8 mouse cellular contexts compared by ENCODE assay signal in genomic region chr14:62555309-62555829, GRCm38 (mm10). TPM values are rescaled to one million over a fixed set of nuclear protein-coding genes. Genes with fewer than 3 reads are reported as not detected.
DNase-seq lines count a peak whose midpoint lies in the region; ATAC-seq and TF ChIP-seq lines count a peak whose summit lies in the region.

TSS of gene Fam124a (plus strand) at chr14:62555737.

- WGBS in heart, embryonic 11.5 days (ENCODE audit: insufficient replicate concordance) = under 1% methylated on average over 50 of the region's 51 CpGs
- WGBS in kidney, embryonic 14.5 days = under 1% methylated on average over 50 of the region's 51 CpGs
- under 1% methylated on average over 51 of the region's 51 CpGs for WGBS in limb, embryonic 14.5 days
- WGBS in midbrain, embryonic 15.5 days = 0% methylated on average over 51 of the region's 51 CpGs

- peaks cover 15% of the 10 kb centered on the region for H3K27me3 ChIP-seq in heart, embryonic 11.5 days (ENCODE audit: control insufficient read depth, insufficient read depth, low read length)
- no peaks in the 10 kb centered on the region; the same call in 1 of the 2 replicates for H3K27me3 ChIP-seq in kidney, embryonic 14.5 days (ENCODE audit: control insufficient read depth, insufficient read depth, low read length)
- H3K27me3 ChIP-seq in limb, embryonic 14.5 days (ENCODE audit: control insufficient read depth, insufficient read depth, low read length) = peaks cover 25% of the 10 kb centered on the region
- no peaks in the 10 kb centered on the region for H3K27me3 ChIP-seq in midbrain, embryonic 15.5 days (replicated peaks)

- H3K4me3 ChIP-seq in embryonic fibroblast, embryonic 13.5 days (ENCODE audit: insufficient read depth, low read length) = peak within 1 kb of the TSS; percentile 56
- peak within 1 kb of the TSS; percentile 58 for H3K4me3 ChIP-seq in heart, embryonic 11.5 days (ENCODE audit: low read depth, low read length)
- peak within 1 kb of the TSS; percentile 74 for H3K4me3 ChIP-seq in kidney, embryonic 14.5 days (ENCODE audit: low read length)
- H3K4me3 ChIP-seq in limb, embryonic 14.5 days (replicated peaks; ENCODE audit: low read length) = peak within 1 kb of the TSS; percentile 62
- peak within 1 kb of the TSS; percentile 83 for H3K4me3 ChIP-seq in midbrain, embryonic 15.5 days

- peak; percentile 36 to 39 for DNase-seq in B cell, adult 2 months
- DNase-seq in brain, embryonic 14.5 days (ENCODE audit: low read depth) = peak; percentile 95
- peak; percentile 72 for DNase-seq in limb, embryonic 14.5 days (ENCODE audit: low spot score)
- peak; percentile 22 to 67 for DNase-seq in spleen, postnatal 4 days (ENCODE audit: low spot score in 2 of 2)

- TF ChIP-seq CTCF in brain, embryonic 14.5 days (IDR thresholded peaks at IDR 0.05; ENCODE audit: borderline replicate concordance, extremely low read depth, insufficient read depth, insufficient read length) = peak; percentile 52
- no peak for TF ChIP-seq CTCF in embryonic fibroblast, embryonic 13.5 days (IDR thresholded peaks at IDR 0.05; ENCODE audit: borderline replicate concordance, insufficient read depth, low read length)

- no peak within 1 kb of the TSS for H3K27ac ChIP-seq in embryonic fibroblast, embryonic 13.5 days (ENCODE audit: insufficient read depth, low read length)
- H3K27ac ChIP-seq in heart, embryonic 11.5 days (ENCODE audit: low read depth, low read length) = no peak within 1 kb of the TSS
- H3K27ac ChIP-seq in kidney, embryonic 14.5 days (ENCODE audit: low read depth, low read length) = no peak within 1 kb of the TSS
- H3K27ac ChIP-seq in limb, embryonic 14.5 days (replicated peaks; ENCODE audit: low read depth, low read length) = no peak within 1 kb of the TSS
- peak within 1 kb of the TSS; percentile 79 for H3K27ac ChIP-seq in midbrain, embryonic 15.5 days

- peak within 1 kb of the TSS; percentile 70 for H3K9ac ChIP-seq in heart, embryonic 11.5 days (ENCODE audit: low read depth, low read length)
- H3K9ac ChIP-seq in kidney, embryonic 14.5 days (ENCODE audit: low read depth, low read length) = peak within 1 kb of the TSS; percentile 70
- peak within 1 kb of the TSS; percentile 72 for H3K9ac ChIP-seq in limb, embryonic 14.5 days (ENCODE audit: low read depth, low read length, severe bottlenecking)
- H3K9ac ChIP-seq in midbrain, embryonic 15.5 days = peak within 1 kb of the TSS; percentile 74

- H3K9me3 ChIP-seq in heart, embryonic 11.5 days (replicated peaks; ENCODE audit: control insufficient read depth, low read length) = no peaks in the 10 kb centered on the region
- H3K9me3 ChIP-seq in kidney, embryonic 14.5 days (ENCODE audit: control insufficient read depth, low read length) = no peaks in the 10 kb centered on the region
- H3K9me3 ChIP-seq in limb, embryonic 14.5 days (ENCODE audit: control insufficient read depth, low read length) = no peaks in the 10 kb centered on the region
- H3K9me3 ChIP-seq in midbrain, embryonic 15.5 days = no peaks in the 10 kb centered on the region

- H3K4me2 ChIP-seq in heart, embryonic 11.5 days = peak within 1 kb of the TSS; percentile 94
- H3K4me2 ChIP-seq in kidney, embryonic 14.5 days (replicated peaks; ENCODE audit: low read depth, low read length) = peak within 1 kb of the TSS; percentile 97
- peak within 1 kb of the TSS; percentile 97 for H3K4me2 ChIP-seq in limb, embryonic 14.5 days (replicated peaks; ENCODE audit: low read depth, low read length, severe bottlenecking)
- H3K4me2 ChIP-seq in midbrain, embryonic 15.5 days = peak within 1 kb of the TSS; percentile 90

- H3K36me3 ChIP-seq in heart, embryonic 11.5 days (ENCODE audit: control insufficient read depth, insufficient read depth, low read length) = no peaks in the 10 kb centered on the region
- H3K36me3 ChIP-seq in kidney, embryonic 14.5 days (ENCODE audit: control insufficient read depth, insufficient read depth, low read length) = no peaks in the 10 kb centered on the region
- no peaks in the 10 kb centered on the region for H3K36me3 ChIP-seq in limb, embryonic 14.5 days (ENCODE audit: control insufficient read depth, insufficient read depth, low read length)
- no peaks in the 10 kb centered on the region for H3K36me3 ChIP-seq in midbrain, embryonic 15.5 days (replicated peaks)

- no peaks in the 10 kb centered on the region; the same call in 1 of the 2 replicates for H3K4me1 ChIP-seq in embryonic fibroblast, embryonic 13.5 days (ENCODE audit: control insufficient read depth, insufficient read depth, low read length)
- peaks cover 7% of the 10 kb centered on the region; the same call in 1 of the 2 replicates for H3K4me1 ChIP-seq in heart, embryonic 11.5 days (ENCODE audit: control insufficient read depth, insufficient read depth, low read length)
- no peaks in the 10 kb centered on the region; the same call in 1 of the 2 replicates for H3K4me1 ChIP-seq in kidney, embryonic 14.5 days (ENCODE audit: control insufficient read depth, insufficient read depth, low read length)
- no peaks in the 10 kb centered on the region for H3K4me1 ChIP-seq in limb, embryonic 14.5 days (ENCODE audit: control insufficient read depth, insufficient read depth, low read length)
- H3K4me1 ChIP-seq in midbrain, embryonic 15.5 days = peaks cover 30% of the 10 kb centered on the region

- ATAC-seq in heart, embryonic 11.5 days (replicated peaks; ENCODE audit: insufficient number of reproducible peaks, low FRiP score, low TSS enrichment) = peak; percentile 77
- peak; percentile 88 for ATAC-seq in kidney, embryonic 14.5 days (ENCODE audit: low FRiP score, low TSS enrichment)
- ATAC-seq in limb, embryonic 14.5 days (ENCODE audit: low FRiP score, low read depth) = peak; percentile 91
- ATAC-seq in midbrain, embryonic 15.5 days (replicated peaks) = peak; percentile 94

- peak; percentile 84 for TF ChIP-seq POLR2A in brain, embryonic 14.5 days (IDR thresholded peaks at IDR 0.05; ENCODE audit: borderline replicate concordance, extremely low read depth, insufficient read depth, insufficient read length, poor library complexity, severe bottlenecking)
- no peak; the same call in 1 of the 2 replicates for TF ChIP-seq POLR2A in embryonic fibroblast, embryonic 13.5 days (IDR thresholded peaks at IDR 0.05; ENCODE audit: low read depth, low read length)
- TF ChIP-seq POLR2A in limb, embryonic 14.5 days (IDR thresholded peaks at IDR 0.05; ENCODE audit: borderline replicate concordance, extremely low read depth, insufficient read depth, insufficient read length) = no peak

RNA-seq across cellular contexts. Expression of gene Fam124a, which starts in this region (rescaled TPM):
- 29.2 and 40.4 TPM in 2 replicates for polyA plus RNA-seq in brain, embryonic 14.5 days (2012; rRNA removed)
- polyA plus RNA-seq in embryonic fibroblast, embryonic 13.5 days (2011; ENCODE audit: insufficient read length, low read depth, missing spikeins) = 1.9 and 2.3 TPM in 2 replicates
- polyA plus RNA-seq in heart, embryonic 11.5 days (2014; fragmentation: Nextera tagmentation; extraction: Ambion mirVana) = 1.1 and 1.3 TPM in 2 replicates
- 5.2 and 5.9 TPM in 2 replicates for polyA plus RNA-seq in kidney, embryonic 14.5 days (2014; fragmentation: Nextera tagmentation; extraction: Ambion mirVana)
- polyA plus RNA-seq in limb, embryonic 14.5 days (2012; rRNA removed) = 3.5 TPM in 2 replicates
- polyA plus RNA-seq in limb, embryonic 14.5 days (2014; fragmentation: Nextera tagmentation; extraction: Ambion mirVana) = 1.9 and 2.7 TPM in 2 replicates
- polyA plus RNA-seq in midbrain, embryonic 15.5 days (2015; fragmentation: Nextera tagmentation; extraction: Ambion mirVana) = 49.0 and 50.7 TPM in 2 replicates

Comparison
In these comparisons a context has a peak if more than half of its experiments do, and no peak if none do; other contexts are left out.
1. DNase-seq: peak in every context shown above with its lines; median percentile 95 in brain, embryonic 14.5 days; 72 in limb, embryonic 14.5 days; 44 in spleen, postnatal 4 days; 38 in B cell, adult 2 months.